Mouse (Mus musculus) heart, adult 2 months (tissue): ENCODE results near the gene Troap.

ENCODE experiments used
- CTCF ChIP-seq: fragments of 200-600 bp; IDR thresholded peaks from 2 replicates; pipeline ENCODE4 v1.8.1; 2022; ENCODE audit warnings: antibody characterized with exemption, mild to moderate bottlenecking, moderate library complexity
- POLR2A ChIP-seq: fragments of 200-500 bp; IDR thresholded peaks from 2 replicates; pipeline ENCODE4 v1.6.1; 2011; ENCODE audit warnings: mild to moderate bottlenecking, low read depth, low read length, control low read depth; ENCODE audit not compliant: insufficient read depth

DNA sequence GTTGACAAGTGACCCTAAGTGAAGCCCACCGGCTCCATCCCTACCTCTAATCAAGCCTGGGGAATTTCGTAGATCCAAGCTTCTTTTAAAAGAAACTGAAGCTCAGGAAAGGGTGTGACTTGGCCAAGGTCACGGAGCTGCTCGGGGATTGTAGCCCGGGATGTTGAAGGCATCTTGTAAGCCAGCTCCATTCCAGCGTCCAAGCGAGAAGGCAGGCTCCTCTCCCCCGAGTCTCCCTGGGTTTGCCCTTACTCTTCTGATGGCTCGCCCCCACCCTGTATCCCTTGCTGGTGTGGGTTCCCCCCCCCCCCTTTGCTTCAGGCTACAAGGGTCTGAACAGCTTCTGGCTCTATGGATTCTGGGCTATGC lies 24.1 kb downstream of the Troap start:
- TF ChIP-seq CTCF (no peak), POLR2A (no peak)
